Mouse (Mus musculus): ENCODE measurements around the gene Slc6a3.

- TF ChIP-seq CTCF (IDR thresholded peaks at IDR 0.05; ENCODE audit: borderline replicate concordance, insufficient read depth, low read depth, low read length) (no peak), POLR2A (IDR thresholded peaks at IDR 0.05; ENCODE audit: borderline replicate concordance, insufficient read depth, low read length) (no peak)
Observed at GRCm38 (mm10) chr13:73489986-73490385, 46.6 kb upstream of the Slc6a3 start.

Measured in cerebellum, adult 2 months (tissue).